Mouse (Mus musculus): ENCODE data around the gene Il3.

The Il3 gene

GRCm38 (mm10) chr11:54287821-54288453 lies 20.9 kb upstream of the Il3 start:
- no peak for DNase-seq (ENCODE audit: low read depth, low spot score)

DNA sequence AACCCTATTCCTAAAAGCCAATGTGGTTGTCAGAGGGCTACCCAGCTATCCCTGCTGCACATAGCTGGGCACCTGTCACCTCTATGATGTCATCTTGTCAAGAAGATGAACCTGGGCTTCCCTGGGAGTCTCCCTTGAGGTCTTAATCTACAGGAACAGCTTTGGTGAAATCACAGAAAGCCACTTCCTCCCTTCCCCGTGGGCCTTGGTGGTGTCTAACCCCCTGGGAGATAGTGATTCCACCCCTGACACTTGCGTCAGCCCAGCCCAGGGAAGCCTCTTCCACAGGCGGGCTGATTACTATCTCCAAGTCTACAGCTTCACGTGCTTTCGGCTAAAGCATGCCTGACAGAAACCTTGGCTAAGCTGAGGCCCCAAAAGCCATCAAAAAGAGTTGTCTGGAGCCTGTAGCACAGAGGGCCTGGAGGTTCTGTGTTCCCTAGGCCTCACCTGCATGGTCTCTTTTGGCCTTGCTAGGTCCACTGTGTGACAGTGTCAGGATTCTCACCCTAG lies 4.4 kb upstream of the Il3 start:
- no peak for DNase-seq (ENCODE audit: low read depth, low spot score)

- DNase-seq (ENCODE audit: low read depth, low spot score), result no peak
These were observed 2.3 kb upstream of the Il3 start for GRCm38 (mm10) chr11:54269191-54269896.

- DNase-seq (ENCODE audit: low read depth, low spot score), result peak; percentile 53
These were observed 2.5 kb downstream of the Il3 start for GRCm38 (mm10) chr11:54264542-54264941.

DNA sequence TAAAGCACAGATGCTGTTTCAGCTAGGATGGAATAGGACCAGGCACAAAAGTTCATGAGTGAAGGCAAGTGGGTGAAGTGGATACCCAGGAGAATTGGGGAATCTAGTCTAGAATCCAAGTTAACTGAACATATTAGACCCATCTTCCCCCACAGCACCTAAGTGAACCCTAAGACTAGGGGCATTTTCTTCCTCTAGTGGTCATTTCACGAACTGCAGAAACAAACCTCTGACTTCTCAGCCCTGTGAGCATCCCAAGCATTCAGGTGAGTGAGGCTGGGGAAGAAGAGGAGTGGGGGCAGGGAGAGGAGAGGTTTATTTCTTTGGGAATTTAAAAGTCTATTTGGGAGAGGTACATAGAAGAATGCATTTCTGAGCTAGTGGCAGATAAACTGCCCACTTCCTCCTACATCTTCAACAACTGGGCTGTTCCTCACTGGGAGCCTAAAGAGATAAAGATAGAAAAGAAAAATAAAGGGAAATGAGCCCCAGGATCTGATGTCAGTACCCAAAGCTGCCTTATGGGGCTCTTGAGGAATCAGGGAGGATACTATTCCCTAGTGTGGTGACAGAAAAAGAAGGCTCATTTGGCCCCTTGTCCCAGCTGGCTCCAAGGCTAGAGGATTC lies 3.6 kb downstream of the Il3 start:
- DNase-seq (ENCODE audit: low read depth, low spot score), result no peak

DNA sequence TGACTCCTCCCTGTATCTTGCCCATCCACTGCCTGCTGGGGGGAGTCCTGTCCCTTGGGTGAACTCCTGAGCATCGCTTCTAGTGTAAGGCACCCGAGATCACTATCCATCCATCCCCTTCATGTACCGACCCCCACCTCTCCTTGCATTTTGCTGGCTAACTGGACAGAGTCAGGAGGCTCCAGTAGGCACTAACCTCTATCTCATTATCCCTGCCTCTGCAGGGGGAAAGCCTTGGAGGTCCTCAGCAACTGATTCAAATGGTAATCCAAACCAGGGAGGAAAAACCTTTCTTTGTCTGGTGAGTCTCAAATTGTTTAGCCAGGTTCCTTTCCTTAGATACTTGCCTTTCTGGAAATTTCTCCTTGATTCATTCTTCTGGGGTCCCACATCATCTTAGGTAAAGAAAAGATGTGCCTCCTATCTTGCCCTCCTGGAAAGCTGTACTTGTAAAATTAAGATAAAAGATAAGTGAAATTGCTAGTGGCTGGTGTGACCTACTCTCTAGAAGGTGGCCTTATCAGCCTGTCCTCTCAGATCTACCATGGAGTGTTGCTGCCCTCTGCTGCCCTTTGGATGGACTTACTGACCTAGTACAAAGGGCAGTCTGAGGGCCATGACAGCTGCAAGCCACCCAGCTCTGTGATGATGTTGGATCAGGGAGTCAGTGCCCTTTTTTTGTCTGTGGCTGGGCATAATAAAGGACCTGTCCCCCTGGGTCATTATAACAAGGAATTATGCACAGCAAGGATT lies 10.3 kb downstream of the Il3 start:
- peak; percentile 71 for DNase-seq (ENCODE audit: low read depth, low spot score)

DNA sequence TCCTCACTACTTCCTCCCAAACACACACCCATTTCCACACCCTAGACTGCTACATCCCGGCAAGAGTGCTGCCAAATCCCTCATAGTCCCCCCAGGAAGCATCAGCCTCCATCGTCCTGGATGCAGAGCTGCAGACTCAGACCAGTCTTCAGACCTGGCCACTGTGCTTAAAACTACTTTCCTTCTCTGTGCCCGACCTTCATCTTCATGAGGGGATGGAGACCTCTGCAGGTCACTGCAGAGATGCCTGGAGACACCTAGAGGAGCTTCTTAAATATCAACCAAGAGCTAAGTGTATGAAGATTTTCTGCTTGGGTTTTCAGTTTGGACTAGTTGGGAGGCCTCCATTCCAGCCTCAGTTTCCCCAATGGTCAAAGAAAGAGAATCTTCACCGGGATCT lies 13.0 kb downstream of the Il3 start:
- DNase-seq (ENCODE audit: low read depth, low spot score), result peak; percentile 5

- DNase-seq (ENCODE audit: low read depth, low spot score), result no peak
These were observed 16.5 kb downstream of the Il3 start for GRCm38 (mm10) chr11:54250575-54250974.

- DNase-seq (ENCODE audit: low read depth, low spot score), result no peak
These were observed 17.3 kb downstream of the Il3 start for GRCm38 (mm10) chr11:54249748-54250147.

DNA sequence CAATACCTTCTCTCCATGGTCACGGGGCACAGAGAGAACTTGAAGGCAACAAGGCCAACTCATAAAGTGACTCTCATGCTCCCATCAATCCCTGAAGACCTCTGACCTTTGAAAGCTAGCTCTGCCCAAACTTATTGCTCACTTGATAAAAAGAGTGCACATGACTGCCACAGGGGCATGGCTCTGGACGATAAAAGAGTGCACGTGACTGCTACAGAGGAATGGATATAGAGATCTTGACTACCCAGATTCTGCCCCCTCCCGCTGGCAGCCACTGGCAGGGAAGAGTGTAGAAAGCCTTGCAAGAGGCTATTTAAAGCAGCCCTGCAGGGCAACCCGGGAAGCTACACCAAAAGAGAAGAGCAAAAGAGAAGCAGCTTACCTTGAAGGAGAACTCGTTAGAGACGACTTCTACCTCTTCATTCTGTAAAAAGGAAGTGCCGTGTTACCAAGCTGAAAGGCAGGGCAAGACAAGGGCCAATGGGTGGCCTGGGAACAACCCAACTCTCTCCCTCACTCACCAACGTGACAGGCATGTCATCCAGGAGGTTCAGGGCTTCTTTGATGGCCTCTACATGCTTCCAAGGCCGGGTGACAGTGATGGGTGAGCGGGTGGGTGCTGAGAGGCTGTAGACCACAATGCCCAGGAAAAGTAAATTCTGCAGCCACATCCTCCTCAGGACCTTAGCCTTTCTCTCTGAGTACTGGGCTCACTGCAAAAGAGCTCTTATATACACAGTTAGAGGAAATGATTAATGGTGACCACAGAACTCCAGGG lies 17.9 kb downstream of the Il3 start, which contains the start of gene Csf2:
TSS of gene Csf2 (minus strand) at position 728 of the 778 bp plus-strand sequence.
- no peak for DNase-seq (ENCODE audit: low read depth, low spot score)

- no peak for DNase-seq (ENCODE audit: low read depth, low spot score)
These were observed 19.7 kb downstream of the Il3 start for GRCm38 (mm10) chr11:54247251-54247950.

GRCm38 (mm10) chr11:54244465-54244864 lies 22.6 kb downstream of the Il3 start:
- no peak for DNase-seq (ENCODE audit: low read depth, low spot score)

DNA sequence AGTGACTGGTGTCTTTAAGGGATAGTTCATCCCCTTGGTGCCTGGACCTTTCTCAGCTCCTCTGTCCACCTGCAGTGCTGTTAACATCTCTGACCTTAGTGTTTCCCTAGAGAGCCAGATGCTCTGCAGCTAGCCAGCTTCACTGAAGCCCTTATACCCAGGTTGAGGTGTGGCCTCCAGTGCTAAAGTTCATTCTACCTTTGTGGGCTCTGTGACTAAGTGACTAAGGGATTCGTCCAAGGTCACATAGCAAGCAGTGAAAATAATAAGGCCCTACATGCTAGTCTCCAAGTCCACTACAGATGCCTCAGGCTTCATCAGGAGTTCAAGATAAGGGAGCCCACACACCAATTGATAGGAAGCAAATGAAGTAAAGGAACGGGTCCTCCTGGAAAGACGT lies 24.6 kb downstream of the Il3 start:
- no peak for DNase-seq (ENCODE audit: low read depth, low spot score)

DNA sequence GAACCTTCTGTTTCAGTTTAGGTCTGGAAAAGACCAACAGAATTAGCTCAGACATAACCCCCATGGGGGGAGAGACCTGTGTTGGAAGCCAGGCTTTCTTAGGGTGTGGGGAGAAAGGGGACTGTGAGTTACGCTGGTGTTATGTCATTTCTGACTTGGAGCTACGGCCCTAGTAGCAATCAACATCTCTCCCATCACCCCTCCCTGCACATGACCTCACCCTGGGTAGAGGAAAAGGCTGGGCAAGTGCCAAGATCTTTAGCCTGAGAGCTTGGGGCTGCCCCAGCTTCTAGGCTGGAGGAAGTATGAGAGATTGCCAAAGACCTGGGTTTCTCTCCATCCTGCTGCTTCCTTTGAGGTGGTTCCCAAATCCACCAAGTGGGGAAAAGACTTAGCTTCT lies 30.1 kb downstream of the Il3 start:
- no peak for DNase-seq (ENCODE audit: low read depth, low spot score)

DNA sequence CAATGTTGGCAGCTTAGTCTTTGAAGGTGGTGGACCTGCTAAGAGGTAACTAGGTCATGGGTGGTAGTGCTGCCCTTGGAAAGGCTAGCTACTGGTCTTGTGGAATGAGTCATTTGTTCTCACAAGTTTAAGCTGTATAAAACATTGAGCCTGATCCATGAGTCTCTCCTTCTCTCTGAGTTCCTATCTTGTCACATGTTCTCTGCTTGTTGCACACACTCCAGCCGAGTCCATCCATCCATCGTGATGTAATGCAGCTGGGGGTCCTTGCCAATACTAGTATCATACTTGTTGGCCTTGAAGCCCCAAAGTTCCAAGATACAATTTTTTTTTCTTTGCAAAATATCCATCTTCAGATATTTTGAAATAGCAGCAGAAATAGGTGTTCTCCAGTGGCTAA lies 39.6 kb downstream of the Il3 start:
- no peak for DNase-seq (ENCODE audit: low read depth, low spot score)

DNA sequence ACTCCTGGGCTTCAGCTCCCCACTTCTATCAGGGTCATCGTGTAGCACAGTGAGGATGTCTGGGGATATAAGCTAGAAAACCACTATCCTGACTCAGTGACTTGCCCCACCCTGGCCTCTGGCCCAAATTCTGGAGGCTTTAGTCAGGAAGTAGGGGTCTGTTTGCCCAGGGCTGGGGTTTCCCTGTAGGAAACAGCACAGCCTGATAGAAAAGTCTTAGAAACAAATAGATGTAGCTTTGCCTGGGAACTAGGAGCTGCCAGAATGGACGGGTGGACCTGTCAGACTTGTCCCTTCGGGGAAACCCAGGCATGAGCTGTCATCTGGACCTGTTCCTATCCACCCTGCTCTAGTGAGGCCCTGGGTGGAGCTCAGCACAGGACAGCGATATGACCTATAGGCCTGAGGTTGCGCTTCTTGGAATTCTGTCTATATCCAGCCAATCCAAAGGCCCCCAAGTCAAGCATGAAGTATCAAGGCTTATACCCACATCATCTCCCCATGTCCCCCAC lies 42.5 kb downstream of the Il3 start:
- no peak for DNase-seq (ENCODE audit: low read depth, low spot score)

DNA sequence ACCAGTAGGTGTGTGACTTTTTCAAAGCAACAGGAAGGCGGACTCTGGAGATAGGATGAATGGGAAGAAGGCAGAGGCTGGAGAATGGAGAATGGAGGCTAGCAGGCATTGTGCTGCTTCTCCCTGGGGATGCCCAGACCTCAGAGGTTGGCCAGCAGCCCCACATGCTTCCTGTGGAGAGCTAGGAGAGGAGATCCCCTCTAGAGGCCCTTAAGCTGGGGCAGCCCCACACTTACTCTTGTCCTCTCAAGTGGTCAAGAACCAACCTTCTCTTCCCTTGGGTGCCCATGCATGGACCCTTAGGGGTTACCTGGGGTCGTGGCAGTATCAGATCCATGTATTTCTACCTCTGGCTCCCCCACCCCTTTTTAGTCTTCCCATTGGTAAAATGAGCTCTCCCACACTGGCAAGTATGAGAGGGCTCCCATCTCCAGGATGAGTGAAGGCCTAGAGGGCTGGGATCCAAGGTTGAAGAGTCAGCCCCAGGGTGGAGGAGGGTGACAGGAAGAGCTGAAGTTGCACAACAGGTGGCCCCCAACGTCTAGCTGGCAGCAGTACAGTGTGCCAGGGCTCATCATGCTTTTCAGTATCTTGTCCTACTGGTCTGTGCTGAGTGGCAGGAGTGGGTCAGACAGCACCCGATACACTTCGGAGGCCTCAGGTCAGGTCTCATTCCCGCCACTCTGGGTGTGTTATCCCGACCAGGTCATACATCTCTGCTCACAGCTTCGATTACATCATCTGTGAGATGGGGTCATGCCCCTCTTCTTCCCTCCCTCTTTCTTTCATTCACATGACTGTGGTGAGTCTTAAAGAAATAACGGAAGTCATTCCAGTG lies 43.2 kb downstream of the Il3 start:
- no peak for DNase-seq (ENCODE audit: low read depth, low spot score)

GRCm38 (mm10) chr11:54219903-54220740 lies 47.0 kb downstream of the Il3 start:
- DNase-seq (ENCODE audit: low read depth, low spot score), result no peak

DNA sequence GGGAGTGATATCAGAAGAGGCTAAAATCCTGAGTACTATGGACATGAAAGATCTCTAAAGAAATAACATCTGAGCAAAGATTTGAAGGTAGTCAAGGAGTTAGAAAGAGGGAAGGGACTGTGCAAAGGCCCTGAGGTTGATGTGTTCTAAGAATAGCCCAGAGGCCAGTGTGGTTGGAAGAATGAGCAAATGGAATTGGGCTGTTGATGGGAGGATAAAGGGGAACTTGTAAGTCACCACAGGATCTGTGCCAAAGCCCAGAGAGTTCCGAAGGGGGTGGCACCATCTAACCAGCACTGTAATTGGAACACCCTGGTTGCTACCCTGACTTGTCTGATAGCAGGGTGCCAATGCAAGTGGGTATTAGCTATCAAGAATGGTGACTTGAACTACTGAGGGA lies 47.9 kb downstream of the Il3 start:
- DNase-seq (ENCODE audit: low read depth, low spot score), result no peak
